Mouse (Mus musculus) liver, embryonic 14.5 days (tissue): Measurements from ENCODE around the gene Tifa.
A peak's percentile ranks its signal among the peaks of the same experiment; 100 is the strongest.

Experiments used
- CTCF ChIP-seq: IDR thresholded peaks from 2 replicates; pipeline ENCODE4 v1.5.1; 2016; ENCODE audit warnings: antibody characterized with exemption, low read depth, control low read depth
- EP300 ChIP-seq: IDR thresholded peaks from 2 replicates; pipeline ENCODE4 v1.6.1; 2016; ENCODE audit warnings: antibody characterized with exemption, low read depth

DNA sequence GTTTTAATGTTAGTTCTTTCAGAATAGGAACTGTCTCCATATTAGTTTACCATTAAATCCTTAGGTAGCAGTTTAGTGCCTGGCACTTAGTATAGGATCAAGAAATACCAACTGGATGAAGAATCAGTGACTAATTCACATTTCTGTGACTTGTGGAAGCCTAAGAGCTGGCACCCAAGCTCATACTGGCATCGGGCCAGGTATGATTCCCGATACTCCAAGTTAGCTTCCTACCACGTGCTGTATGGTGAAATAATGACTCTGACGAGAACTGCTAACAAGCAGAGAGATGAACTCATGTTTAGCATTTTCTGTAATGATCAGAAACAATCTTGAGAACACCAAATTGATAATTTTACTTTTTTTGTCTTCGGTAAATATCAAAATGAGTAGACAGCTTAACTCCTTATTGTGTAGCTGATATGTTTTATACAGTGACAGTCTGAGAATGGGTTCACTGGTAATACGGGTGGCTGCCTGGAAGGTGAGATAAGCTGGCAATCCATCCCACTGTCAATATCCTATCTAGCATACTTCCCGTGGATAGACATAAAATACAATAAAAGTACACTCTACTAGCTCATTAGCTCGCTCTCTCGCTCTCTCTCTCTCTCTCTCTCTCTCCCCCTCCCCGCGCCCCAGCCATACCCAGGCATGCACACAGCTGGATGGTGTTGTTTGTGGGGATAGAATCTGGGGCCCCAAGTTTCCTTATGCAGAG lies 58.6 kb downstream of the Tifa start:
- TF ChIP-seq CTCF (no peak), EP300 (peak; percentile 67; the same call in 1 of the 2 replicates)
